Mouse (Mus musculus): ENCODE measurements around the gene Tsku. TPM values are rescaled to one million over a fixed set of nuclear protein-coding genes. Genes with fewer than 3 reads are reported as not detected.

The Tsku gene
- polyA plus RNA-seq, 1 experiment from 2014 or later, result 11.2 TPM

DNA sequence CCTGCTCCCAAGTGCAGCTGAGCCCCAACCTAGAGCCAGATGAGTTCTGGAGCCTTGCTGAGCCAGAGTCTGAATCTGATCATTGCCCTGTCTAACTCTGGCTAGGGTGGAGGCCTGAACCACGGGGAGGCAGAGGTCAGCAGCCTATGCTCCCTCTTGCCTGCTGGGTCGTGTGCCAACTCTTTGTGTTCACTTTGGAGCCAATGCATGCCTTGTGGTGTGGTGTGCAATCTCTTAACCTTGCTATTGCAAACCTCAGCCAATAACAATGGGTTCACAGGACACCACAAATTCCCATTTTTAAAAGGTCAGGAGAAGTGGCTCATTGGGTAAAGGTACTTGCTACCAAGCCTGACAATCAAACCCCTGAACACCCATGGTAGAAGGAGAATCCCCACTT, 44.6 kb downstream of the Tsku start:
- Histone ChIP-seq H3K27ac (no peak overlapping the region), H3K36me3 (no peaks in the 10 kb centered on the region), H3K27me3 (ENCODE audit: low read depth, poor library complexity, severe bottlenecking) (no peaks in the 10 kb centered on the region), H3K4me3 (no peak overlapping the region), H3K4me1 (no peaks in the 10 kb centered on the region), H3K9me3 (replicated peaks) (no peaks in the 10 kb centered on the region)
- no peak for DNase-seq (ENCODE audit: low spot score)
- 64% methylated on average over 2 of the region's 2 CpGs for WGBS

DNA sequence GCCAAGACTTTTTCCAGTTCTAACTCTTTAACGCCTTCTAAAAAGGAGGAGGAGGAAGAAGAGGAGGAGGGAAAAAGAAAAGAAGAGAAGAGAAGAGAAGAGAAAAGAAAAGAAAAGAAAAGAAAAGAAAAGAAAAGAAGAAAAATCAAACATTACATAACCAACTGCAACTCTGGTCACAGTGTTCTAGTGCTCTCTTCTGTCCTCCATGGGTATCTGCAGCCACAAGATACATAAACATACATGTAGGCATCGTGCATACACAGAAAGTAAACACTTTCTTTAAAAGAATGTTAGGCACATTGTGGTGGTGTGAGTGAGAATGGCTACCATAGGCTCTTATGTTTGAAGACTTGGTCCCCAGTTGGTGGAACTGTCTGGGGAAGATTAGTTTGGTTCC, 46.0 kb downstream of the Tsku start:
- 89% methylated on average over 2 of the region's 2 CpGs for WGBS
- Histone ChIP-seq H3K27me3 (ENCODE audit: low read depth, poor library complexity, severe bottlenecking) (no peaks in the 10 kb centered on the region), H3K4me1 (no peaks in the 10 kb centered on the region), H3K27ac (no peak overlapping the region), H3K36me3 (no peaks in the 10 kb centered on the region), H3K9me3 (replicated peaks) (no peaks in the 10 kb centered on the region), H3K4me3 (no peak overlapping the region)
- no peak for DNase-seq (ENCODE audit: low spot score)

DNA sequence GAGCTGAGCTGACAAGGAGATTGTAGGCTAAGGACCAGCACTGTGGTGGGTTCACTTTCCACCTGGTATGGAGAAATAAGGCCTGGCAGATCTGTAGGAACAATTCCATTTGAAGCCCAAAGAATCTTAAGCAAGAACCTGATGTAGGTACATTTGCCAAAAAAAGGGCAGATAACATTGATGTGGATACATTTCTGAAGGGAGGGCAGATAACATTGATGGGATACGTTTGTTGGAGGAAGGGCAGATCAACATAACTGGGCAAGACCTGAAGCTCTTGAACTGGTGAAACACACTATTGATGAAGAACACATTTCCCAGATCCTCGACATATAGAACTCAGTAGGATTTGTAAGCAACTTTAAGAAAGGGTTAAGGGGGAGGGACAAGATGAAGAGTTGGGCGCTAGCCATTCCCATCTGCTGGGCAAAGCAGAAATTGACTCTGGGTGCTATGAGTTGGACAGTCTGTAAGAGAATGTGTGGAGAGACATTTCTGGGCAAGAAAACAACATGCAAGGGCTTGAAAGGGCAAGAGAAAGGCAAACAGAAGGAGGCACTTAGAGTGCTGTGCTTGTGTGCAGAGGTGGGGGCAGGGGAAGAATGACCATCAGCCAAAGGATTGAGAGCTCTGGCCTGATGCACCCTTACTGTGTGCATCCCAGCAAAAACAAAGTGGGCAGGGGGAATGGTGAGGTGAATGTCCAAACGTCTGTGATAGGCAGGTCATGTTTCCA, 48.8 kb downstream of the Tsku start:
- Histone ChIP-seq H3K4me1 (peaks cover 13% of the 10 kb centered on the region), H3K36me3 (no peaks in the 10 kb centered on the region), H3K9me3 (replicated peaks) (no peaks in the 10 kb centered on the region), H3K27me3 (ENCODE audit: low read depth, poor library complexity, severe bottlenecking) (no peaks in the 10 kb centered on the region), H3K27ac (no peak overlapping the region), H3K4me3 (no peak overlapping the region)
- no peak for DNase-seq (ENCODE audit: low spot score)
- 71% methylated on average over 4 of the region's 4 CpGs for WGBS

DNA sequence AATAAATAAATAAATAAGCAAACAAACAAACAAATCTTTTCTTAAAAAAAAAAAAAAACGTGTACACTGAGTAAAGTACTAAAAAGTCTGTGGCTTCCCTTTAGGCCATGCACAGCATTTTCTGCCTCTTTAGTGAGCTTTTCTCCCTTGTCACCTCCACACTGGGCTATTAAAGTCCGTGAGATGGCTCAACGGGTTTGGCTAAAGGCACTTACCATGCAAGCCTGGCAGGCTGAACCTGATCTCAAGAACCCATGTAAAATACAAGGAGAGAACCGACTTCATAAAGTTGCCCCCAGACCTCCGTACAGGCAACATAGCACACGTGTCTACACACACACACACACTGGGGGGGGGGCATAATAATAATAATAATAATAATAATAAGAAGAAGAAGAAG, 50.9 kb downstream of the Tsku start:
- Histone ChIP-seq H3K4me1 (peaks cover 13% of the 10 kb centered on the region), H3K36me3 (no peaks in the 10 kb centered on the region), H3K9me3 (replicated peaks) (no peaks in the 10 kb centered on the region), H3K27ac (no peak overlapping the region), H3K4me3 (no peak overlapping the region), H3K27me3 (ENCODE audit: low read depth, poor library complexity, severe bottlenecking) (no peaks in the 10 kb centered on the region)
- DNase-seq (ENCODE audit: low spot score), result no peak
- 62% methylated on average over 6 of the region's 6 CpGs for WGBS

DNA sequence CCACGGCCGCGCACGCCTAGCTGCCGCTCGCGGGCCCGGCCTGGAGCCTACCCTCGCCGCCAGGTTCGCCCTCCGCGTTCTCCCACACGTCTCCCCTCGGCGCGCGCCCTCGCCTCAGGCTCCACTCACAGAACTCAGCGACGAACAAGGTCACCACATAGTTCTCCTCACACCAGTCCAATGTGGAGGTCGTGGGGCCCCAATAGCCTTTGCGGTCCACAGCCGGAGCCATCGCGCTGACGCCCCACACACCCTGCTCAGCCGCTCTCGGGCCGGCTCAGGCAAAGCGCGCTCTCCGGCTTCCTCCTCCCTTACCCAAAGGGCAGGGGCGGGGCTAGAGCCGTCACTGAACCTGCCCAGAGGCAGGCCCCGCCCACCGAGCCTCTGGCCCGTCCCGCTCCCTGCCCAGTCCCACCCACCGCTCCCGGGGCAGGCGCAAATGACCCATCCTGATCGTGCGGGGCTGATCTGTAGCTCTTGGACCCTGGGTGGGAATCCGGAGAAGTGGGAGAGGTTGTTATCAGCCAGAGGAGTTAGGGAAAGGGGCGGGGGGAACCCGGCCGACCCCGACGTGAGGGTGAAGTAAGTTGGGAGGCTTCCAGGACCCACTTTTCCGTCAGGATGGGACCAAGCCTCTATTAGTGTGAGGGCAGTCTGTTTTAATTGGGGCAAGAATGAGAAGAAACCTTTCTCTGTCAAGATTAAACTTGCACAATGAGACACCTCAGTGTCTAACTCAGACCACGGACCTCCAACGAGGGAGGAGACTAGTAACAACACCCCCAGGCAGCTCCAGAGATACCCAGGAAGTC, 51.7 kb downstream of the Tsku start:
- Histone ChIP-seq H3K27ac (peak overlapping the region; percentile 88), H3K36me3 (no peaks in the 10 kb centered on the region), H3K4me3 (peak overlapping the region; percentile 82), H3K9me3 (replicated peaks) (no peaks in the 10 kb centered on the region), H3K4me1 (peaks cover 13% of the 10 kb centered on the region), H3K27me3 (ENCODE audit: low read depth, poor library complexity, severe bottlenecking) (no peaks in the 10 kb centered on the region)
- WGBS, result 1% methylated on average over 53 of the region's 53 CpGs
- DNase-seq (ENCODE audit: low spot score), result peak; percentile 95

DNA sequence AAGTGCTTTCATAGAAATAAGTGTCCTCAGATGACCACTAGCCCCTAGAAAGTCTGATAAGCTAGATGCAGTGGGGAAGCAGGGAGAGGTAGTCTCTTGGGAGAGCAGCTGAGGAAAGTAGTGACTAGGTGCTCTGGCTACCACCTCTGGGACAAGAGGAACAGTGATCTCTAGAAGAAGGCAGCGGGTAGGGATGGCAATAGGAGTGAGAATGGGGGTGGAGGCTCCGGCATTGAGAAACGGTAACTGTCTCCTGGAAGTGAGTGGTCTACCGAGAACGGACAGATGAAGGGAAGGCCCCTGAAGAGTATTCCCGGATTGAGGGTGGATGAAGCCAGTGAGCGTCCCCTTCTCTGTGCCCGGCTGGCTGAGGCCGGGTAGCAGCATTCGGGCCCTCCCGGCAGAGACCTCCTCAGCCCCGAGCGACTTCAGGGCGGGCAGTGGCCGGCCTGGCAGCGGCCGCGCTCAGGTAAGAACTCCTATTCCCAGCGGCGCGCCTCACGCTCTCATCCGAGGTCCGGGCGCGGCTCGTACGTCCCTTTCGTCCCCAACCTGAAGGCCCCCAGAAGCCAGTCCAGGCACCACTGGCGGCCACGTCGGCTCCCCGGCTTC, 52.4 kb downstream of the Tsku start:
- Histone ChIP-seq H3K4me1 (peaks cover 13% of the 10 kb centered on the region), H3K27ac (peak overlapping the region; percentile 88), H3K27me3 (ENCODE audit: low read depth, poor library complexity, severe bottlenecking) (no peaks in the 10 kb centered on the region), H3K4me3 (peak overlapping the region; percentile 82), H3K36me3 (no peaks in the 10 kb centered on the region), H3K9me3 (replicated peaks) (no peaks in the 10 kb centered on the region)
- WGBS, result under 1% methylated on average over 33 of the region's 33 CpGs
- no peak for DNase-seq (ENCODE audit: low spot score)

DNA sequence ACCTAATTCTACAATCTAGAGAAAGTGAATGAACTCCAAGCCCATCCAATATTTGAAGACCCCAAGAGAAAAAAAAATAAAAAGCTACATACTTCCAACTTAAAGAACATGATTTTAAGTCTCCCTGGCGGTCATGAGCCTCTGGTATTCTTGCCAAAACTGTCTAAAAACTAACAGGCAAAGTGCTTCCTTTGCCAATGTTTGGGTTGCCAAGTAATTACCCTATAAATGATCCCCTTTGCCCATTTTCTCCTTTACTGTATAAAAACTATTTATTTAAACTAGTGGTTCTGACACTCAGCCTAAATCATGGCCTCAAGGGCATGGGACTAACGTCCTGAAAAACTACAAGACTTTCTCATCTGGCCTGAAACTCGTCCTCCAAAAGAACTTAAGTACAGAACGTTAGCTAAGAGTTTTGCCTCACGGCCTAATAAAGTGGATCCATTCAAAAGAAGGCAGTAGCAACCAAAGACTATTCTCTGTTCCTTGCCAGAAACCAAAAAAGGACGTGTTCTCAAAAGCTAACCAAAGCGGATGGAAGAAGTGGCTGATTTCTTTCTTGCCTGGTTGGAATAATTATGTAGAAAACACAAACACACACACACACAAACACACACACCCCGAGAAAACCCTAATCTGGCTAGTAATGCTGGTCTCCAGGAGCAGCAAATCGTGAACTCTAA, 53.1 kb downstream of the Tsku start:
- Histone ChIP-seq H3K36me3 (no peaks in the 10 kb centered on the region), H3K27me3 (ENCODE audit: low read depth, poor library complexity, severe bottlenecking) (no peaks in the 10 kb centered on the region), H3K27ac (no peak overlapping the region), H3K4me3 (peak overlapping the region; percentile 82), H3K4me1 (peaks cover 13% of the 10 kb centered on the region), H3K9me3 (replicated peaks) (no peaks in the 10 kb centered on the region)
- DNase-seq (ENCODE audit: low spot score), result no peak
- WGBS, result 56% methylated on average over 9 of the region's 9 CpGs

DNA sequence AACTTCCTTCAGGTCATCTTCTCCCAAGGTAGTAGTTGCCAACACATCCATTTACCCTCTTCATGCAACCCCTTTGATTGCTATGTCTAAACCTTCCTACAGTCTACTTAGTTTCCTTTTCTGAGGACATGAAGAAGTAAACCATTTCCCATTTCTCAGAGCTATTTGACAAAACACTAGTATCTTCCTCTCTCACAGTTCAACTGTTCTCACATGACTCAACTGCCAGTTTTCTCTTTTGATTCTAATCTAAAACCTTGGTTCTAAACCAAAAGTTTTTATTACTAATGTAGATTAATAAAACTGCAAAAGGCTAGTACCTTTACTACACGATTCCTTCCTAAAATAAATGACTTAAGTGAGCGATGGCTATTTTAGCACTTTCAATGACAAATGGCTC, 53.7 kb downstream of the Tsku start:
- DNase-seq (ENCODE audit: low spot score), result no peak
- H3K36me3 ChIP-seq, result no peaks in the 10 kb centered on the region
- H3K4me3 ChIP-seq, result no peak overlapping the region
- no peak overlapping the region for H3K27ac ChIP-seq
- WGBS, result 95% methylated on average over 2 of the region's 2 CpGs
- no peaks in the 10 kb centered on the region for H3K9me3 ChIP-seq (replicated peaks)
- H3K4me1 ChIP-seq, result peaks cover 13% of the 10 kb centered on the region
- no peaks in the 10 kb centered on the region for H3K27me3 ChIP-seq (ENCODE audit: low read depth, poor library complexity, severe bottlenecking)

Other genes starting within 250 kb of the Tsku start
- 18.6 and 19.1 TPM in 2 replicates for gene Myo7a, start 241.8 kb downstream of the Tsku start, polyA plus RNA-seq (2016; fragmentation: Nextera tagmentation; extraction: Ambion mirVana)
- 0.13 TPM in 2 replicates for gene Omp, start 215.8 kb downstream of the Tsku start, polyA plus RNA-seq (2016; fragmentation: Nextera tagmentation; extraction: Ambion mirVana)
- 3.4 and 4.5 TPM in 2 replicates for gene Capn5, start 183.1 kb downstream of the Tsku start, polyA plus RNA-seq (2016; fragmentation: Nextera tagmentation; extraction: Ambion mirVana)
- gene B3gnt6, start 161.8 kb downstream of the Tsku start, polyA plus RNA-seq (2016; fragmentation: Nextera tagmentation; extraction: Ambion mirVana), result not detected in 2 replicates
- gene Acer3, start 40.1 kb downstream of the Tsku start, polyA plus RNA-seq (2016; fragmentation: Nextera tagmentation; extraction: Ambion mirVana), result 19.0 and 23.2 TPM in 2 replicates
- gene Gucy2d, start 79.1 kb upstream of the Tsku start, polyA plus RNA-seq (2016; fragmentation: Nextera tagmentation; extraction: Ambion mirVana), result 0.05 TPM in 1 of 2 replicates, not detected in the other
- 2.8 and 3.6 TPM in 2 replicates for gene Lrrc32, start 128.0 kb upstream of the Tsku start, polyA plus RNA-seq (2016; fragmentation: Nextera tagmentation; extraction: Ambion mirVana)